Mouse (Mus musculus) CD4-positive, CD25-positive, alpha-beta regulatory T cell, adult 2 months (primary cell): ENCODE data around the gene Prkn.
"Not testable (repeated sequence)": the region's sequence is repeated elsewhere in the genome, so short reads cannot be mapped to it uniquely, and the experiment has no call there.

Experiments used
- DNase-seq: peaks from one replicate; pipeline ENCODE4 v3.0.0-alpha.2; 2012; ENCODE audit warnings: low read depth, low spot score

The Prkn gene

DNA sequence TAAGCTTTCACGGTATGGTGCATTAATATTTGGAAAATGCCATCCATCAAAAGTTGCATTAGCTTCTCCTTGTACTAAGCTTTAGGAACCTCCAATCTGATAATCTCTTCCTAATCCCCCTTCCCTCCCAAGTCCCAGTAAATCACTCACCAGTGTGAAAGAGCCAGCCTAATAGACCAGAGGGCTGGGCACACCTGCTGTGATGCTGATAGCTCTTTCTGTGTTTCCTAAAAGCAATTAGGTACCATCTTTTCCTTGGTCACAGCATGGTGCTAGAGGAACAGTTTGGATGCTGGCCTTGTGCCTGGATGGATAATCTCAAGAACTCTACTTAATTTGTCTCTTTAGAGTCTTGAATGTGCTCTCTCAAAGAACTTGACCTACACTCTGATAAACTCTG lies 287.0 kb downstream of the Prkn start:
- DNase-seq: no peak

DNA sequence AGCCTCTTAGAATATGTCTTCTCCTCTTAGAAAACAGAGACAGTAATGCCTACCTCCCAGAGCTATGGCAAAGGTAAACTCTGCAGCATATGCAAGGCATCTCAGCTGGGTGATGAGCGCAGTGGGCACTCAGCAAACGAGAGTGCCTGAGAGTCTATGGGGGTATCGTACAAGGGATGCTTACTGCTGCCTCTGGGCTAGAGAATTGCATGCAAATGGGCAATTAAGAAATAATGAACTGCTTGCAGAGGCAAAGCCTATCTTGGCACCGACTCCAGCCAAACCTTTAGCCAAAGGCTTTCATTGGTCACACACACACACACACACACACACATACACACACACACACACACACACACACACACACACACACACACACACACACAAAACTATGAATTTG lies 290.7 kb downstream of the Prkn start:
- no peak for DNase-seq

DNA sequence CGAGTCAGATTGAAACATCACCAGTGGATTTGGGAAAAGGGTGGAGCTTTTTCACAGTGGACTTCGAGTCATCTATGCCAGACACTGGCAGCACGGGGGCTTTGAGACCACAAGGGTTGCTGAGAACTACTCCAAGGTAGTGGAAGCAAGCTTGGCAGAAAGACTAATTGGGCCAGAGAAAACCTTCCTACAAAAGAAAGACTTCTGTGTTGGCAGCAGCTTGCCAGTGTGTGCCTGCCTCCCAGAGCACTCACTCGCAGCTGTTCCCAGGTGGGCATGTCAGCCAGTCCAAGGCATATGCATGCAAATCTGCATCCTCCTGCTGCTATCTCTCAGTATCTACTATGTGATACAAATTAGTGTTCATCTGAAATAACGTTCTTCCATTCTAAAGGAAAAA lies 302.1 kb downstream of the Prkn start:
- no peak for DNase-seq

DNA sequence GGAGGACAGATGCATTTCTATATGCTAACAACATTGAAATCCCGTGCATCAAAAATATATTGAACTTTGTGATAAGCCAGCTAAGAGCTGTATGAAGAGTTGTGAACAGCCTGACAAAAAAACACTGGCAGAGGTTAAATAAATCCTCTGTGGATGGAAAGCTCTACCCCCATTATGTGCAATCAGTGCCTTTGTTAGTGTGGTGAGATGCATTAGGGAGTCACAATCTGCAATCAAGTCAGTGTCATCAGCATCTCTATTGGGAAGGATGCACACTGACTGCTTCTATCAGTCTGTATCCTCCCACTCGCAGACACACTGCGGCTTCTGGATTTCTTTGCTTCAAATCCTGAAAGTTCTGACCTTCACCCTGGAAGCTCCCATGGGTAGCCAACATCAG lies 315.9 kb downstream of the Prkn start:
- DNase-seq: no peak

DNA sequence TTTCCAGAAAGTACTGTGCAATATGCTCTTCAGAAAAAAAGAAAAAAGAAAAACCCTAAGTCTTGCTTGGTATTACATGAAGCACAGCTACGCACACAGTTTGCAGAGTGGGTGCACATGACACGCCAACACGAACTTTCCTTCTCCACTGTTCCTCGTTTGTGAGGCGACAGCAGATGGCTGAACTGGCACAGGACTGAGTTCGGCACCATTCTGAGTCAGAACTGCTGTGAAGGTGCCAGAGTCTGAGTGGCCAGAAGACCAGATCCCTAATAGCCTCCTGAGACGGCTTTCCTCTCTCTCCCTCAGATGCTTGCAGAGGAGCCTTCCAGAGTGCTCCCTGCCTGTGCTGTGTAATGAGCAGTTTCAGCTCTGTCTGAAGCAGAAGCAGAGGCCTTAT lies 317.4 kb downstream of the Prkn start:
- DNase-seq: no peak

DNA sequence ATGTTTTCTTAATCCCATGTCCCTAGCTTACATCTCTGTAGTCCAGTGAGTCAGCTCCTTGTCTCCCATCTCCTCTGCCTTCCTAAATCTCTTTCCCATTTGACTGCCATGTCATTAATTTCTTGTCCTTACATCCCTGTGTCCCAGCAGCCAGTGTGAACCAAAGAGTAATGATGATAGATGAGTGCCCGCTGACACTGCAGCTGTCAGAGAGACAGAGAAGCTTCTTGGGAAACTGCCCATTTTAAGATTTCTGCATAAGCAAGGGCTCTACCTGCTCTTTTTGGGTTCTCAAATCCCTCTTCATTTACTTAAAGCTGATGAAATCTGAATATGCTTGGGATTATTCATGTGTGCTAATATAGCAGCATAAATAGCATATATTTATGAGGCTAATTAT lies 321.3 kb downstream of the Prkn start:
- DNase-seq: no peak

DNA sequence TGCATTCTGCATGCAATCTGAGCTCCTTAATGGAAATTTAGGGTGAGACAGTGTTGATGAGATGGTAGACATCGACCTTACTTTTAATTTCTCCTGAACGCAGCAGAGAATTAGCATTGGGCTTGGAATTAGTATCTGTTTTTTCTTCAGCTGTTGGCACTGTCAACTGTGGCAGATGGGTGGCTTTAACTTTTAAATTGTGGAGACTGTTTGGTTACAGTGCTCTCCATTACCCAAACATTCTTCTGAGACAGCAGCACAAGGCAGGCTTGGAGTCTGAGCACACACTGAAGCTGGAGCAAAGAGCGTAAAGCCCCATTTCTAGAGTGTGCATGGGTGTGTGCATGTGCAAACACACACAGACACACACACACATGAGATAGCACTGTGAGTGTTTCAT lies 322.6 kb downstream of the Prkn start:
- DNase-seq: no peak

DNA sequence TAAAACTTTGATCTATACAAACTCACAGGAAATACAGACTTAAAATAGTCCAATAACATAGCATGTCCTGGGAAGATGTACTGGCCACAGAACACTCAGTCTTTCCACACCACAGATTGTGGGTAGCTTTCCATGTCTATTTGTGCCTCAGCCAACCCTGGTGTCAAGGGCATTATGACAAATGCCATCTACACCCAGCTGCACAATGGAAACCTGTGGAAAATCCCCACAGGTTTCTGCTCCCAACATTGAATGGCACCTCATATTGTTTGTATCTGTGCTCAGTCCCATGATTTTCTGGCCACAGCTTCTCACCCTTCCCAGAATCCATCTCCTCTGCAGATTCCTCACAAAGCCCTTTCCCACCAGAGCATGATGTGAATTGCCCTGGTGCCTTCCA lies 347.2 kb downstream of the Prkn start:
- no peak for DNase-seq

DNA sequence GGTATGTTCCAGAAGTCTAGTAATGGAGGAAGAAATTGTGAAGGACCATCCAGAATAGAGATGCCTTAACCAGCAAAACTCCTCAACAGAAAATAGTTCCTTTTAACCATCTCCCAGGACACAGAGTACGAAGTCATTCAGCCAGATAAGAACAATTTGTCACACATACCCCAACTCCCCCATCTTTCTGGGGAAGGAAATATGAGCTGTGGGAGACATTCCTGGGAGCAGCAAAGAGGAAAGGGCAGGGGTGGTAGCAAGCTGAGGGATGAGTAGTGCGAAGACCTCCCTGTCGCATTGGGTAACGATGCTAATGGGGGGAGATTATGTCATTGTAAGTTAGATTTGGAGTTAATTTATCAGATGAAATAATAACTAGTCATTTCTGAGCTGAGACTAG lies 348.3 kb downstream of the Prkn start:
- no peak for DNase-seq

DNA sequence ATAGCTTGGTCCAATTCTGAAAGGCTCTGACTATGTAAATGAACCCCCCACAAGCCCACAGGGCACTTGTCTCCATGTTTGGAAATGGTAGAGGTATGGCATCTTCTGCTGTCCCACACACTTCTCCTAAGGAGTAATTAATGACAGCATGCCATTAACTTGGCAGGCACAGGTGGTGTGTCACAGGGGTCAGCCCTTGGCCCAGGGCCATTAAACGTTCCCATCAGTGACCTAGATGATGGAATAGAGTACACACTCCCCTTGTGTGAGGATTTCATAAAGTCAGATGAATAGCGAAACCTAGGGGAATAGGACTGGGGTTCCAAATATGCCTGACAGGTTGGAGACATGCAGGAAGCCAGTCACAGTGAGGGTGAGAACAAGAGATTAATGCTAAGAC lies 350.1 kb downstream of the Prkn start:
- DNase-seq: no peak

DNA sequence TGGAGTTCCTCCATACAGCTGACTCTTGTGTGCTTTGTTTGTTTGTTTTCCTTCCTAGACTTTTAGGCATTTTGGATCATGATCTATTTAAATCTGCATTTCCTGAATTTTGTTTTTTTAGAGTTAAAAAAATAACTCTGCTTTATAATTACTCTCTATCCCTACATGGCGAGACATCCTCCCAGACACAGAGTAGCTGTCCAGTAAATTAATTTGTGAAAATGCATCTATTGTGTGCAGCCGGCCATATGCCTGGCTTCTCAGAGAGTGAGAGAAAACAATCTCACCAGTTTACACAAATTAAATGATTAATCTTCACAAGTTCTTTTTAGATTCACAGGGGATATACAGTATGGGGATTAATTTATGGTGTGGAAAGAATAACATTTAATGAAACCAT lies 357.9 kb downstream of the Prkn start:
- DNase-seq: no peak

DNA sequence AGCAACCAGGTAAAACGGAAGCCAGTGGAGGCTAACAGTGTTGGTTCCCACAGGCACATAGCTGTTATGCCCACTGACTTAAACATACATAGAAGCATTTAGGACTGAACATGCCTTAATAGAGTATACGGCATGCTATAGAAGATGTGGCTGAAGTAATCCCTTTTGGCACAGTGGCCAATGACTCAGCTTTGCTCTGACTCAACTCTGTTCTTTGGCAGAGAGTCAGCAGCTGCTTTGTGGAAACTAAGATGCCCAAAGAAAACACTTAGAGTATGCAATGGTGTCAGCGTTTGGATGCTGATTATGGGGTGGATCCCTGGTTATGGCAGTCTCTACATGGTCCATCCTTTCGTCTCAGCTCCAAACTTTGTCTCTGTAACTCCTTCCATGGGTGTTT lies 368.9 kb downstream of the Prkn start:
- DNase-seq: not testable (repeated sequence)

DNA sequence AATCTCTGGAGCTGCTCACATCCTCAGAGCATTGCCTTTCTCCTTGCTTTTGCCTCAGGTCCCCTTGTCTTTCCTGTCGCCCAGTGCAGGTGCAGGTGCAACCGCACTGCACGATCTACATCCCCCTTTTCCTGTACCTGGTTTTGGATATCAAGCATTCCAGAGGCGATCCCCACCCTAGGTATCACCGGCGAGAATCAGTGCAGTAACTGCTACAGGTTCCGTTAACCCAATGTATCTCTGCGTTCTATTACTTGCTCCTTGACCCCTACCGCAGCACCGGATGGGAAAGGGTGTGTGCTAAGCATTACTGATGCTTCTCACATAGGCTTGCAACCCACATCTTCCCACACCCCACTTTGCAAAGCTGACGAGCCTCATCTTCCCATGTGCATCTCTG lies 370.8 kb downstream of the Prkn start:
- DNase-seq: no peak

DNA sequence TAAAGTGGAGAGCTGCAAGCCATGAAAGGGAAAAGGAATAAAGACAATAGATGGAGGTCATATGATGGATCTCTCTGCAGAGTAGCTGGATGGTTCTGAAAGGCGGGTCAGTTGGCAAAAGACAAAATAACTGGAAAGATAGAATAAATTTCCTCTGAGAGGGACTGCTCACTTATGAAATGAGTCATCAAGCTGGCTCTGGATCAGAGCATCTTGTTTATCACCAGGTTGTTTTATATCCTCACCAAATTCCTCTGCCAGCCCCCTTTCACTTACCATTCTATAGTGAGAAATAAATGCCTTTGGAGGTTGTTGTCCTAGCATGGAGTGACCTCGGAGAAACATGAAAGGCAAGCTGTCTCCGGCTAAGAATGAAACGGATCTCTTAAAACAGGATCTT lies 371.4 kb downstream of the Prkn start:
- no peak for DNase-seq

DNA sequence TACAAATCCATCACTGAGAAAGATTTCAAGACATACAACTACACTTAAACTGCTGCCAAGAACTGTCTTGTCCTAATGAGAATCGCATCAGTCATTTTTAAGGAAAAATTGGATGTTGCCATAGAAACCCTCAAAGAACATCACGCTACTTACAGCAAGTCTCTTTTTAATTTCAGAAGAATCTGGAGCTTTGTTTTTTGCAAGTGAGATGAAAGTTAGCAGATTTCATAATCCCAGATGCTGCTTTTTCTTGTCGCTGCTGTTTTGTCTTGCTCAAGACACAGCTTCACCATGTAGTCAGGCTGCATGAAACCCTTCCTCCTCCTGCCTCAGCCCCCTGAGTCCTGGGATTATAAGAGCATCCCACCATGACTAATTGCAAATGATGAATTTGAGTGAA lies 373.5 kb downstream of the Prkn start:
- DNase-seq: no peak

DNA sequence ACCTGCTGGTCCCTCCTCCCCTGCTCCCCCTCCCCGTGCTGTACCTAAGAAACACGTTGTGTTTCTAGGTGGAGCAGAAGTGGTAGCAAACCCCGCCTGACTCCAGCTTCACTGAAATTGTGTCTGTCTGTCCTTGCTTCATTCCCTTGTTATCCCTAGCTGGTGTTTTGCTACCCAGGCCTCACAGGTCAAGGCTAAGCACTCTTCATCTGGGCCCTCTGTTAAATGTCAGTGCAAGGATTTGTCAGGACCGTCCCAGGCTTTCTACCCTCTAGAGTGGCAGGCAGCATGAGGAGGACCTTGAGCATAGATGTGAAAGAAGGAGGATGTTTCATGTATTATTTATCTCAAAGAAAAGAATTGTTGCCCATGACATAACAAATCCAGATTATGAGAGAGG lies 388.8 kb downstream of the Prkn start:
- DNase-seq: no peak

DNA sequence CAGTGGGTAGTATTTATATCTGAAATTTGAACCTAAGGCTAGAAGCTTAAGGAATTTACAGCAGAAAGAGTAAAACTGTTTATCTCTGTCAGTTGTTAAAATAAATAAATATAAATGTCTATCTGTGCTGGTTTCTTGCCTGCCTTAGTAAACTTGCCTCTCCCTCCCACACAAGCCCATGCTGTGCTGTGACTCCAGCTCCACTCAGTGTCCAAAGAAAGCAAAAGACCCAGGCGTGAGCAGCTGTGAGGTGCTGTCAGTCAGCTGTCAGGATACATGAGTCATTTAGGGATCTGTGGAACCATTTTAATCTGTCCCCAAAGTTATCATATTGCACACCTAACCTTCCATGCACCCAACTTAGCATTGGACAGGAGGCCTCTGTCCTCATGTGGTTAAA lies 389.2 kb downstream of the Prkn start:
- DNase-seq: no peak

DNA sequence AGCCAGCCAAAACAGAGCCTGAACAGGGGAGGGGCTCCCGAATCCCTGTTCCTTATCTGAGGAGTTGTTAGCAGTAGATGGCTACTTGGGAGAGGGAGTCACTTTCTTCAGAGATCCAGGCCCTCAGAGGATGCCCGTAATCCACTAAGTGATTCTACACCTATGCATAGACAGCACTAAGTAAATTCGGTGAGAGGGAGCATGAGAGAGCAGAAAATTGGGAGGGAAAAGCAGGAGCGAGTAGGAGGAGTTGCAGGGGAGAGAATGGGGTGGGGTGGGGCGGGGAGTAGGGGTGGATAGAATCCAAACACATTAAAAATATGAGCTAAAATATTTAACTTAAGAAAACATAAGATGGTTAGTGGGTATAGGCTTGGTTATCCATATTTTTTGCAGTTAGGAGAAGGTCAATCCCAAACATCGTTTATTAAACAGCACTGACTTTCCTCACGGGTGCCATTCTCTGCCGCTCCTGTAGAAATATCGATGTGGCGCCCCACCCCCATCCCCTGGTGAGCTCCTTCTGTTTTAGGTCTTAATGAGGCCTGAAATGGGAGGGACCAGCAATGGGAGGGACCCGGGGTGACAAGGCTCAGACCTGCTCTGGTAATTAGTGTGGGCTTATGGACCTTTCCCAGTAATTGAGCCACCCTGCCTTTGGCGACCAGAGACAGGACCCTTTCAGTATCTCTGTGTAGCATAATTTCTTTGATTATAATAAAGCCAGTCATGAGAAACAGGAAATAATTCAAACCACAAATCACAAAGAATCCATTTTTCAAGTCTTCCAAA lies 390.6 kb downstream of the Prkn start:
- no peak for DNase-seq

DNA sequence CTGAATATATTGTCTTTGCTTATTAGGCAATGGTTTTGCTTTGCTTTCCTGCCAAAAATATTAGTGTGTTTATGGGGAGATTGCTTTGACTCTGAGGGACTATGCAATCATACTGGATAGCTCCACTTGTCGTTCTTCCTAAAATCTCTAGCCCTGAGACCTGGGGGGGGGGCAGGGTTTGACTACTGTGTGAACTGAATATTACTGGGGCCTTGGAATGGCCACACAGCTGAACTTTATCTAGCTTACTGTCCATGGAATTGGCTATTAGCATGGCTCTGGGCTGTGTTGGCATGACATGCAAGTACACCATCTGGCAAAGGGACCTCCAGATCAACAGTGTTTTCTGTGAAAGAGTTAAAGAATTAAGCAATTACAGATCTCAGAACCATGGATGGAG lies 395.1 kb downstream of the Prkn start:
- DNase-seq: no peak

DNA sequence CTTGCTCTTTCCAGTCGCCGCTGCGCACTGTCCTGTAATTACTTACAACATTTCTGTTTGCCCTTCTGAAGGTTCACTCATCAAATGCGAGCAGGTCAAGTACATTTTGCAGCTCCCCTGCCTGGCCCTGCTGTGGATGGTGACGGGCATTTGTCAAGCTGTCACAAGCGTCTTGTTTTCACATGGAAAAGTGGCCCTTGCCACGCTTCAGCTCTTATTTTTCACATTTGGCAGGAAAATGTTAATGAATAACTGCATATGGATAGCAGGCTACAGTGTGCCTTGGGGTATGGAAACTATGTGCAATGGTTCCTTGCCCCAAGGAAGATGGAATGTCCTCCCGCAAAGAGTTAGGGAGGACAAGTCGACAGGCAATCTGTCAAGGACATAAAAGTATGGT lies 404.9 kb downstream of the Prkn start:
- no peak for DNase-seq

DNA sequence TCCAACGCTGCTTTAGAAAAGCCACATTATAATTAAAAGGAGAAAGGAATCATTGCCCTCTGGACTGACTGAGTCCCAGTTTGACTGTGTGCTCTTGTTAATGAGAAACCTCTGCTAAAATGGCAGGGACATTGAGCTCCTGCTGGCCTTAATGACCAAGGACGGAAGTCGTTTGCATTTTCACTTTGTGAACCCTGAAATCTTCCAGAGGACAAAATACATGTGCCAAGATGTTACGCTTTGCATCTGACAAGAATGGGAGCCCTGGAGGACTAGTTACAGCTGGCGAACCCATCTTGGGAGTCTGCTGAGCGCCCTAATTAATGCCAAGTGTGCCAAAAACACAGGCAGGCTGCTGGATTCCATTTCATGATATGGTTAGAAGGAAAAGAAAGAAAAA lies 409.0 kb downstream of the Prkn start:
- no peak for DNase-seq

DNA sequence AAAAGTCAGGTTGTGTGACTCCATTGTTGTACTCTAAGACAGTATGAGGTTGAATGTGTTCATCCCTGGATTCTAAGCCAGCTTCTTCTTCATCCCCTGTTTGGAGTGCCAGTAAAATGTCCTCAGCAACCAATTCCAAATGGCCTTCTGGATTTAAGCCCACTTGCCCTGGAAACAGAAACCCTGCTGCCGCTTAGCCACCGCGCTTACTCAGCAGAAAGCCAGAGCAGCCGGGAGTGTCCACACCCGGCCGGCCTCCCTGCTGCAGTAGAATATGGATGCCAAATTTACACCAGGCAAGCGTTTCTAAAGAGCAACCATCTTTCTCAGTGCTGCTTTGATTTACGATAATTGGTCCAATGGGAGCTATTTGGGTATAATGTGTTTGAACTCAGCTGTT lies 420.5 kb downstream of the Prkn start:
- DNase-seq: no peak

DNA sequence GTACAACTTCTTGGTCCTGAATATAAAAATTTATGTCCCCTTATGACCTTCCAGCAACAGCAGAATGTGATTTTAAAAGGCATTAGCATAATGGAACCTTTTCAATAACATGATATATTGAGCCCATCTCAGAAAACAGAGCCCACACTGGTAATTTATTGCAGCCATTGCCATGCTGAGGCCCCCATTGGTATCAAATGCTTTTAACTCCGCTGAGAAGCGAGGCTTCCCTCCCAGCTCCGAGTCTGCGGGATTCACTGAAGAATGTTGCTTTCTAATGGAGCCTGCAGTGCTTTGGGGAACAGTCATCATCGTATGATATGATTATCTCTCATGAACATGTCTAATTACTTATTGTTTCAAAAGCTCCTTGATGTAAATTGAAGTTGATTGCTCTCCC lies 421.5 kb downstream of the Prkn start:
- no peak for DNase-seq

DNA sequence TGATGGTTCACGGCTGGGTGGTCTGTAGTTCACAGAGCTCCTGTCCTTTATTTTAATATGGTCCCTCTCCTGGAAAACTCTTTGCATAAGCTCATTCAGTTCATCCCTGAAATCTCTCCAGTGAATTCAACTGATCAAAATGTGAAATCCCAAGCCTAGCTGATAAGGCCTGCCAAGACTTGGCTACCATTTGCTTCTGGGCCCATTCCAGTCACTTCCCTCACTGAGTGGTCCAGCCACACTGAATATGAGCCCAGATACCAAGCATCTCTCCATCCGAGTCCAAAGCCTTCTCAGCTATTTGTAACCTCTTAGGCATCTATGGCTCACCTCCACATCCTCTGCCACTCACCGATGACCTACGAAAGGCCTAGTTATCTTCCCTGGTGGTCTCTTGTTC lies 427.8 kb downstream of the Prkn start:
- DNase-seq: no peak
